Mouse (Mus musculus) ES-E14 (cell line): ENCODE results near the gene D130040H23Rik. TPM values are rescaled to one million over a fixed set of nuclear protein-coding genes. Genes with fewer than 3 reads are reported as not detected.
A peak's percentile ranks its signal among the peaks of the same experiment; 100 is the strongest.
"Not testable (repeated sequence)": the region's sequence is repeated elsewhere in the genome, so short reads cannot be mapped to it uniquely, and the experiment has no call there.

Experiments
- DNase-seq: peaks from one replicate; pipeline ENCODE4 v3.0.0-alpha.2; 2013; ENCODE audit warnings: low read depth, low spot score
- H3K27ac ChIP-seq: 2 replicates; pipeline ENCODE4 v1.5.1; 2012; ENCODE audit warnings: low read depth, mild to moderate bottlenecking, low read length, moderate library complexity, mixed read lengths; ENCODE audit not compliant: poor library complexity, insufficient read depth, severe bottlenecking
- H3K36me3 ChIP-seq: 2 replicates; pipeline ENCODE4 v1.6.1; 2012; ENCODE audit warnings: mild to moderate bottlenecking, low read length, moderate library complexity, mixed read lengths; ENCODE audit not compliant: control insufficient read depth, poor library complexity, insufficient read depth, severe bottlenecking
- H3K4me1 ChIP-seq, 2 experiments: fragments of 150-350 bp in 1 of 2; sonication (generic) in 1 of 2; 2 replicates each; pipeline ENCODE4 v1.6.1; 2012; ENCODE audit warnings: low read length in 2 of 2, mild to moderate bottlenecking in 1 of 2, mixed read lengths in 1 of 2; ENCODE audit not compliant: control insufficient read depth in 2 of 2, insufficient read depth in 2 of 2, poor library complexity in 1 of 2
- H3K4me3 ChIP-seq, 2 experiments: fragments of 150-350 bp in 1 of 2; sonication (generic) in 1 of 2; 2 replicates each; pipeline ENCODE4 v1.5.1; 2012; ENCODE audit warnings: low read length in 2 of 2, low read depth in 1 of 2, mild to moderate bottlenecking in 1 of 2, mixed read lengths in 1 of 2; ENCODE audit not compliant: insufficient read depth in 1 of 2, poor library complexity in 1 of 2, severe bottlenecking in 1 of 2
- H3K9ac ChIP-seq: 2 replicates; pipeline ENCODE4 v1.6.1; 2012; ENCODE audit warnings: low read depth, mild to moderate bottlenecking, low read length, mixed read lengths; ENCODE audit not compliant: poor library complexity, insufficient read depth, severe bottlenecking
- H3K9me3 ChIP-seq: fragments of 150-350 bp; sonication (generic); 2 replicates; pipeline ENCODE4 v1.6.1; 2012; ENCODE audit warnings: low read depth, mild to moderate bottlenecking, low read length; ENCODE audit not compliant: control insufficient read depth, insufficient read depth
- CHD2 ChIP-seq: IDR thresholded peaks from 2 replicates; pipeline ENCODE4 v1.6.1; 2014; ENCODE audit warnings: mild to moderate bottlenecking, low read depth, low read length, inconsistent platforms
- HCFC1 ChIP-seq: IDR thresholded peaks from 2 replicates; pipeline ENCODE4 v1.6.1; 2012; ENCODE audit warnings: low read length, inconsistent platforms, borderline replicate concordance; ENCODE audit not compliant: insufficient read depth
- MAFK ChIP-seq: IDR thresholded peaks from 2 replicates; pipeline ENCODE4 v1.6.1; 2014; ENCODE audit warnings: mild to moderate bottlenecking, low read depth, low read length, inconsistent platforms; ENCODE audit not compliant: insufficient read depth
- ZC3H11A ChIP-seq: IDR thresholded peaks from 2 replicates; pipeline ENCODE4 v1.6.1; 2012; ENCODE audit warnings: low read depth, mild to moderate bottlenecking, inconsistent platforms, low read length, borderline replicate concordance
- ZNF384 ChIP-seq: IDR thresholded peaks from 2 replicates; pipeline ENCODE4 v1.6.1; 2012; ENCODE audit warnings: low read depth, low read length, inconsistent platforms
- in situ Hi-C, 2 experiments: fragments of 600-800 bp; cut with MboI; formaldehyde crosslinking; loops; one replicate each; pipeline ENCODE4 v1.15.1; 2025; ENCODE audit warnings: low sequenced_read_pairs in 2 of 2, inconsistent platforms in 1 of 2; ENCODE audit not compliant: unreplicated experiment in 2 of 2
- total RNA-seq: library from RNA; depleted of rRNA; stranded (reverse); fragments of 300-350 nt; gene quantifications from 2 replicates; pipeline ENCODE4 v1.2.3, GENCODE M21; 2012; rRNA removed

The D130040H23Rik gene
- total RNA-seq, 1 experiment: 11.7 TPM

DNA sequence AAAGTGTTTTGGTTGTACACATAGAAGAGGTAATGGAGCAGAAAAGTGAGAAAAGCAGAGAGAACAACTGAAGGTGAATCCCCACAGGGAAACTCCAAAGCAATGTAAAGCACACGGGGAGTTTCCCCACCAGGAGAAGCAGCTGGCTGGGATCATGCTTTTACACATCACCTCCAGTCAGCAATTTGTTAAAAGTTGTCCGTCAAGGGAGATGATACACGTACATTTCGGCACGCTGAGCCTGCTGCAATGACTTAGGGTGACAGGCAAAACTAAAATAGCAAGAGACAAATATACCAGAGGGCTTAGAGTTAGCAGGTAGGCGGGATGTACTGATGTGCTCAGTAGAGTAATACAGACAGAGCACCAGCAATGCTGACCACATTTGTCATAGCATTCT lies 1.6 kb downstream of the D130040H23Rik start:
- no peak overlapping the region for H3K27ac ChIP-seq
- TF ChIP-seq CHD2 (no peak), ZC3H11A (no peak), HCFC1 (no peak), ZNF384 (no peak), MAFK (no peak)
- H3K36me3 ChIP-seq: no peaks in the 10 kb centered on the region
- in situ Hi-C loops: no loop called here
- no peak for DNase-seq
- H3K9ac ChIP-seq: no peak overlapping the region
- H3K4me3 ChIP-seq: no peak overlapping the region
- H3K9me3 ChIP-seq: no peaks in the 10 kb centered on the region
- H3K4me1 ChIP-seq: no peaks in the 10 kb centered on the region; a peak in 1 of 4 replicates

DNA sequence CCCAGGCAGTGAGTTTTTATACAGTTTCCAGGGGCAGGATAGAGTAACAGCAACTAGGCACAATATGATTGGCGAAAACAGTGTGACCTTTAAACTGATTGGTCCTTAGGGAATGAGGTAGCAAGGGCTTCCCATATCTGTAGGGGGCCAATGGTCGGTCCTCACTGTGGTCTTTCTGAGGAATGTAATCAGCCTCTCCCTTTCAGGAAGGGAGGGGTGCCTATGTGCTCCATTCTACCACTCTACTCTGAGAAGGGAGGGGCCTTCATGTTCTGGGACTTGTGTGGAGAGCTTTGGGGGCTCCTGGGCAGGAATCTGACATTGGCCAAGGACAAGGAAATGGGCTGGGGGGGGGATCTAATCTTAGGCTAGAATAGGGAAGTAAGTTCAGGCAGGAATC lies 53.9 kb downstream of the D130040H23Rik start:
- H3K9me3 ChIP-seq: no peaks in the 10 kb centered on the region
- no peak overlapping the region for H3K4me3 ChIP-seq
- no peak for DNase-seq
- 0 out of 4 replicates have a peak, but pooled peaks cover 0 to 3% of the 10 kb centered on the region in 2 experiments for H3K4me1 ChIP-seq
- in situ Hi-C loops: loop anchor here in 1 of 2 experiments (10.0 kb wide), 1 partner anchor 550 kb away; no protein-coding TSS in a partner anchor
- H3K9ac ChIP-seq: no peak overlapping the region
- H3K36me3 ChIP-seq: no peaks in the 10 kb centered on the region
- TF ChIP-seq ZC3H11A (no peak), CHD2 (no peak)
- no peak overlapping the region for H3K27ac ChIP-seq

GRCm38 (mm10) chr8:69328301-69329288 lies 57.7 kb downstream of the D130040H23Rik start:
- in situ Hi-C loops: loop anchor here in 1 of 2 experiments (10.0 kb wide), 1 partner anchor 546 kb away; no protein-coding TSS in a partner anchor

GRCm38 (mm10) chr8:69329289-69329688 lies 58.4 kb downstream of the D130040H23Rik start:
- DNase-seq, H3K36me3 ChIP-seq, H3K9ac ChIP-seq, H3K4me1 ChIP-seq, H3K9me3 ChIP-seq, H3K27ac ChIP-seq: not testable (repeated sequence)
- peak overlapping the region; percentile 37 to 53; a peak in 3 of 4 replicates for H3K4me3 ChIP-seq
- in situ Hi-C loops: loop anchor here in 1 of 2 experiments (10.0 kb wide), 1 partner anchor 546 kb away; no protein-coding TSS in a partner anchor

More at GRCm38 (mm10) chr8:69328301-69329288, 57.7 kb downstream of the D130040H23Rik start:
- no peaks in the 10 kb centered on the region for H3K36me3 ChIP-seq
- H3K9ac ChIP-seq: 0 out of 2 replicates have a peak overlapping the region, but pooled peaks have one; percentile 40
- no peaks in the 10 kb centered on the region for H3K9me3 ChIP-seq
- TF ChIP-seq ZC3H11A (peak; percentile 91), ZNF384 (no peak)
- no peaks in the 10 kb centered on the region for H3K4me1 ChIP-seq
- no peak overlapping the region for H3K27ac ChIP-seq
- peak overlapping the region; percentile 37 to 53; a peak in 3 of 4 replicates for H3K4me3 ChIP-seq
- peak; percentile 79 for DNase-seq

Other genes starting within 250 kb of the D130040H23Rik start
- 28.1 and 31.5 TPM in 2 replicates for gene Zfp930, start 62.0 kb upstream of the D130040H23Rik start, total RNA-seq
- not detected in 2 replicates for gene Gm9495, start 182.5 kb downstream of the D130040H23Rik start, total RNA-seq